Mouse (Mus musculus): Measurements from ENCODE around the gene Ankrd45. TPM values are rescaled to one million over a fixed set of nuclear protein-coding genes. Genes with fewer than 3 reads are reported as not detected.

Ankrd45 gene
- polyA plus RNA-seq, 1 experiment from 2014 or later = 8.5 TPM

DNA sequence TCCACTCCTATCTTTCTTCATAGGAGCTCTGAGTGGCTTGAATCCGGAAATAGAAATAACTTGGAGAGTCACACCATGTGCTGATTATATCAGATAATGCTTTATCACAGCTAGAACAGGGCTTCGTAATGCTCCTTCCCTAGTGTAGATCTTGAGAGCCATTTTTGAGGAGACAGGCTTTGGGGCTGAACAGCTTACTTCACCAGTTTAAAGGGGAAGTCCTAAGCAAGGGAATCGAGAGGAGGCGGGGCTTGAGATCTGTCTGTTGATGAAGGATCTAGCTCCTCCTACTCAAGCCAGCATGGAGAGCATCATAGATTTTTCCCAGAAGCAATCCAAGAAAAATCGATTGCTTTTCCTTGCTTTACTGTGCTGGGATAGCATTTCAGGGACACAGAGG lies 57.4 kb downstream of the Ankrd45 start:
- 80% methylated on average over 5 of the region's 5 CpGs for whole genome bisulfite sequencing
- Histone ChIP-seq H3K4me1 (replicated peaks; ENCODE audit: control insufficient read depth, insufficient read depth, low read length) (no peaks in the 10 kb centered on the region; the same call in 1 of the 2 replicates), H3K4me2 (ENCODE audit: low read depth, low read length, severe bottlenecking) (no peak overlapping the region), H3K27me3 (ENCODE audit: control insufficient read depth, insufficient read depth, low read length) (no peaks in the 10 kb centered on the region), H3K9me3 (ENCODE audit: control insufficient read depth, low read length) (no peaks in the 10 kb centered on the region), H3K27ac (ENCODE audit: low read depth, low read length) (no peak overlapping the region), H3K9ac (ENCODE audit: low read length) (no peak overlapping the region), H3K36me3 (ENCODE audit: control insufficient read depth, insufficient read depth, low read length) (no peaks in the 10 kb centered on the region), H3K4me3 (ENCODE audit: low read depth, low read length) (no peak overlapping the region)
- no peak for DNase-seq (ENCODE audit: low spot score)
- ATAC-seq (replicated peaks; ENCODE audit: low FRiP score) = no peak

DNA sequence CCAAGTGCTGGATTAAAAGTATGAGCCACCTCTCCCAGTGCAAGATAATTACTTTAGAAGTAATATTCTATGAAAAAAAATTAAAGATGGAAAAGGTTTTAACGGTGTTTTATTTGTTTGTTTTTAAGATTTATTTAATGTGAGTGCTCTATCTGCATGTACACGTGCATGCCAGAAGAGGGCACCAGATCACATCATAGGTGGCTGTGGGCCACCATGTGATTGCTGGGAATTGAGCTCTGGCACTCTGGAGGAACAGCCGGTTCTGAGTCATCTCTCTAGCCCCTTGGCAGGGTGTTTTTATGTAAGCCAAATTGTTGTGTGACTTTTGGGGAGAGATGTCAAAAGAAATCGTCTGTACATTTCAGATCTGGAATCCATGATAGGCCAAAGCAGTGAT lies 72.0 kb downstream of the Ankrd45 start:
- DNase-seq (ENCODE audit: low spot score) = no peak
- no peak overlapping the region for H3K27ac ChIP-seq (ENCODE audit: low read depth, low read length)
- no peaks in the 10 kb centered on the region for H3K27me3 ChIP-seq (ENCODE audit: control insufficient read depth, insufficient read depth, low read length)
- H3K4me3 ChIP-seq (ENCODE audit: low read depth, low read length) = no peak overlapping the region
- H3K9ac ChIP-seq (ENCODE audit: low read length) = no peak overlapping the region
- ATAC-seq (replicated peaks; ENCODE audit: low FRiP score) = no peak
- H3K4me2 ChIP-seq (ENCODE audit: low read depth, low read length, severe bottlenecking) = no peak overlapping the region
- H3K36me3 ChIP-seq (ENCODE audit: control insufficient read depth, insufficient read depth, low read length) = no peaks in the 10 kb centered on the region
- WGBS = 30% methylated on average over 4 of the region's 4 CpGs
- no peaks in the 10 kb centered on the region for H3K4me1 ChIP-seq (replicated peaks; ENCODE audit: control insufficient read depth, insufficient read depth, low read length)
- no peaks in the 10 kb centered on the region for H3K9me3 ChIP-seq (ENCODE audit: control insufficient read depth, low read length)

DNA sequence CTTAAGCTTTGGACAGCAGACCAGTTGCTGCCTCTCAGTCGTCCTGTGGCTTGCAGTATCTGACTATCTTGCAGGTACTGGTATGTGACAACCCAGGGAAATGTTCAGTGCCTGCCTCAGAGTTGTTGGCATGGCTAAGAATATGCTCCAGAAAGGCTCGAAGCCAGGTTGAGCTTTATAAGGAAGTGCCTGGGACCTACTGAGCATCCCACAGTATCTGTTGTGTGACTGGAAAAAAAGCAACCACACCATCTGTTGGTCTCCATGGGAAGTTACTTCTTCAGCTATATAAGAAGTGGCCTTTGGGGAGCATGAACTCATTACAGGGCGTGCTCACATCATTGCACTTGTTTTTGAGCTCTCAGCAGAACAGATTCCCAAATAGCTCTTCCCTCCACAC lies 77.3 kb downstream of the Ankrd45 start:
- Histone ChIP-seq H3K9me3 (ENCODE audit: control insufficient read depth, low read length) (no peaks in the 10 kb centered on the region), H3K4me2 (ENCODE audit: low read depth, low read length, severe bottlenecking) (no peak overlapping the region), H3K4me1 (replicated peaks; ENCODE audit: control insufficient read depth, insufficient read depth, low read length) (no peaks in the 10 kb centered on the region), H3K27me3 (ENCODE audit: control insufficient read depth, insufficient read depth, low read length) (no peaks in the 10 kb centered on the region), H3K27ac (ENCODE audit: low read depth, low read length) (no peak overlapping the region), H3K4me3 (ENCODE audit: low read depth, low read length) (no peak overlapping the region), H3K9ac (ENCODE audit: low read length) (no peak overlapping the region), H3K36me3 (ENCODE audit: control insufficient read depth, insufficient read depth, low read length) (no peaks in the 10 kb centered on the region)
- no peak for DNase-seq (ENCODE audit: low spot score)
- 74% methylated on average over 3 of the region's 3 CpGs for WGBS
- no peak for ATAC-seq (replicated peaks; ENCODE audit: low FRiP score)

Other genes starting within 250 kb of the Ankrd45 start
- gene Rc3h1, start 236.3 kb upstream of the Ankrd45 start, polyA plus RNA-seq (2014; fragmentation: Nextera tagmentation; extraction: Ambion mirVana) = 7.8 and 9.0 TPM in 2 replicates
- gene Serpinc1, start 164.1 kb upstream of the Ankrd45 start, polyA plus RNA-seq (2014; fragmentation: Nextera tagmentation; extraction: Ambion mirVana) = 1.5 and 2.1 TPM in 2 replicates
- gene Zbtb37, start 107.8 kb upstream of the Ankrd45 start, polyA plus RNA-seq (2014; fragmentation: Nextera tagmentation; extraction: Ambion mirVana) = 8.3 and 14.4 TPM in 2 replicates
- gene Dars2, start 72.0 kb upstream of the Ankrd45 start, polyA plus RNA-seq (2014; fragmentation: Nextera tagmentation; extraction: Ambion mirVana) = 55.0 and 57.7 TPM in 2 replicates
- 46.1 and 47.9 TPM in 2 replicates for gene Cenpl, start 72.0 kb upstream of the Ankrd45 start, polyA plus RNA-seq (2014; fragmentation: Nextera tagmentation; extraction: Ambion mirVana)
- gene Klhl20, start 11.2 kb upstream of the Ankrd45 start, polyA plus RNA-seq (2014; fragmentation: Nextera tagmentation; extraction: Ambion mirVana) = 18.6 and 20.1 TPM in 2 replicates
- gene Tex50, start 16.6 kb downstream of the Ankrd45 start, polyA plus RNA-seq (2014; fragmentation: Nextera tagmentation; extraction: Ambion mirVana) = 0.23 and 0.36 TPM in 2 replicates
- 443 and 453 TPM in 2 replicates for gene Prdx6, start 108.5 kb downstream of the Ankrd45 start, polyA plus RNA-seq (2014; fragmentation: Nextera tagmentation; extraction: Ambion mirVana)

Data from forebrain, embryonic 11.5 days (tissue).